Mouse (Mus musculus): Measurements from ENCODE around the gene Eif2a. TPM values are rescaled to one million over a fixed set of nuclear protein-coding genes. Genes with fewer than 3 reads are reported as not detected.
A peak's percentile ranks its signal among the peaks of the same experiment; 100 is the strongest.

Eif2a gene
- 61.4 and 62.1 TPM in 2 replicates for polyA plus RNA-seq (2014; fragmentation: Nextera tagmentation; extraction: Ambion mirVana)

DNA sequence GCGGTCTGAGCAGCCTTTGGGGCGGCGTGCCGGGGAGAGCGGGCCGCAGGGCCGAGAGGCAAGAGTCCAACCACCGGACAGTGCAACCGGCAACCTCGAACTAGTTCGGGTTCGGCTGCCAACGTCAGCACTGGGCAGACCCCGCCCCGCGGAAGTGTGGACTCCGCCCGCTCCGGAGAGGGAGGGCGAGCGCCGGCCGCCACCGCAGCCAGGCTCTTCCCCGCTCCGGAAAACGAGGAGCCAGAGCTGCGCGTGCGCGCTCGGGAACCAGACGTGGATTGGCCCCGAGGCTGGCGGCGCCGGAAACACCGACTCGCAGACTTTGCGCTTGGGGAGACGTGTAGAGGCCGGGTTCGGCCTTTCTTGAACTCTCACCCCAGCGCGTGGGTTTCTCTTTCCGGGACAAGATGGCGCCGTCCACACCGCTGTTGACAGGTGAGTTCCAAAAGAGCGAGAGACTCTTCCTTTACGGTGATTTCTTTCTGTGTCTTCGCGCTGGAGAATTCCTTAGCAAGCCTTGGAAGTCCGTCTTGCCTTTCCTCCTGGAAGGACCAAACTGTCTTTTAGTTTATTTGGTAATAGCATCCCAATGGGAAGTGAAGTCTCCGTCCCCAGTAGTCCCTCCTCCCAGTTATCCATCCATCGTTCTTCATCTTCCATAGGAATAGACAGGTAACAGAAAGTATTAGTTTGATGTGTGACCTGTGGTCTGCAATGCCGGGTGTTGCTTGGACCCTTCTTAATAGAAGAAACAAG, at the start of gene Eif2a, which contains the start of gene Serp1:
TSS of gene Eif2a (plus strand) at position 170 of the 756 bp plus-strand sequence.
TSS of gene Serp1 (minus strand) at position 241 of the 756 bp plus-strand sequence.
- TF ChIP-seq CTCF (IDR thresholded peaks at IDR 0.05; ENCODE audit: low read depth) = no peak
- peak within 1 kb of the TSS; percentile 88 for H3K4me2 ChIP-seq
- H3K27me3 ChIP-seq (ENCODE audit: insufficient read depth, low read length) = no peaks in the 10 kb centered on the region
- H3K4me3 ChIP-seq (ENCODE audit: low read depth, low read length) = peak within 1 kb of the TSS; percentile 93
- peak within 1 kb of the TSS; percentile 97 for H3K9ac ChIP-seq
- H3K36me3 ChIP-seq (ENCODE audit: insufficient read depth) = peaks cover 18% of the 10 kb centered on the region
- WGBS = under 1% methylated on average over 57 of the region's 57 CpGs
- peaks cover 5% of the 10 kb centered on the region; the same call in 1 of the 2 replicates for H3K4me1 ChIP-seq (ENCODE audit: insufficient read depth)
- no peaks in the 10 kb centered on the region for H3K9me3 ChIP-seq (ENCODE audit: low read depth, low read length)
- peak within 1 kb of the TSS; percentile 95 for H3K27ac ChIP-seq (ENCODE audit: low read depth)
- DNase-seq (peak; percentile 99), ATAC-seq (ENCODE audit: insufficient read depth) (peak; percentile 99)

DNA sequence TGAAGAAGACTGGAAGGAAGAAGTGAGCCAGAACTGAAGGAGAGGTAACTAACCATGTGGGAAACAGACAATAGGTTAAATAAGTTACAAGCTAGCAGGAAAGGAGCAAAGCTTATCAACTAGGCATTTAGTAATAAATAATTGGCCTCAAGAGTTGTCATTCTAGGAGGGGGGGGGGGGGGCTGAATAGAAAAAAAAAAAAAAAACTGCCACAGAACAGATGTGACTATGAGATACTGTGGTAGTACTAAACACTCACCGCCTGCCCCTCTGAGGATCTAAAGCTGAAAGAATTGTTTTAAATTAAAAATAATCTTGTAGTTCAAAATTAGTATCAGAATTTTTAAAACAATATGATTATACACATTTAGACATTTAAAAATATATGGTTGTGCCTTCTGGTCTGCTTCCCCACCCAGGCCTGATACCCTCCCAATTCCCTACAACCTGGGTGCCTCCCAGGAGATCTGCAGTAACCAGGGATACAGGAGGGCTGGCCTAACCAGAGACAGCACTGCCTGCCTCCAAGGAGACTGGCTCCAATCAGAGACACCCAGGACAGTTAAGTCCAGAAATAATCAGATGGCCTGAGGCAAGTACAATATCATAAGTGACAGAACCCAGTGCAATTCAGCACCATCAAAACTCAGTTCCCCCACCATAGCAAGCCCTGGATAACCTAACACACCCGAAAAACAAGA, 46.7 kb upstream of the Eif2a start:
- no peak overlapping the region for H3K4me3 ChIP-seq (ENCODE audit: low read depth, low read length)
- TF ChIP-seq CTCF (IDR thresholded peaks at IDR 0.05; ENCODE audit: low read depth) = no peak
- WGBS = 82% methylated on average over 2 of the region's 2 CpGs
- no peaks in the 10 kb centered on the region for H3K27me3 ChIP-seq (ENCODE audit: insufficient read depth, low read length)
- H3K4me2 ChIP-seq = no peak overlapping the region
- no peak for ATAC-seq (ENCODE audit: insufficient read depth)
- no peak overlapping the region for H3K27ac ChIP-seq (ENCODE audit: low read depth)
- H3K9ac ChIP-seq = no peak overlapping the region
- no peaks in the 10 kb centered on the region for H3K9me3 ChIP-seq (ENCODE audit: low read depth, low read length)
- H3K4me1 ChIP-seq (ENCODE audit: insufficient read depth) = no peaks in the 10 kb centered on the region
- H3K36me3 ChIP-seq (ENCODE audit: insufficient read depth) = no peaks in the 10 kb centered on the region
- no peak for DNase-seq

DNA sequence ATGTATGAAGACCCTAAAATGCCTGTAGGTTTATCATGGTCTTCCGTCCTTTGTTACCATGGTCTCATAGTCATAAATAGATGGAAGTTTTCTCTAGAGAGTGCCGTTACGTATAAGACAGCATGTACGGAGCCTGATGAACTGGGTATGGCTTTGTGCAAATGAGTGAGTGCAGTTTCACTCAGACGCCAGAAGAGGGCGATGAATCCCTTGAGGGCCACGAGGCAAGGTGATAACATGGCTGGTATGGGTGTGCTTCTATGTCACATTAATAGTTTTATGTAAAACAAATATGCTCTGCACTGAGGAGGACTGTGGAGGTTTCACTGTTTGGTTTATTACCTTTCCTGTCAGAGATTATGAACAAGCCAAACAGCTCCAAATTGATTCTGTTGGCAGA, 39.7 kb upstream of the Eif2a start:
- DNase-seq = peak; percentile 25
- no peak for ATAC-seq (ENCODE audit: insufficient read depth)
- H3K4me3 ChIP-seq (ENCODE audit: low read depth, low read length) = no peak overlapping the region
- no peaks in the 10 kb centered on the region for H3K27me3 ChIP-seq (ENCODE audit: insufficient read depth, low read length)
- no peaks in the 10 kb centered on the region for H3K9me3 ChIP-seq (ENCODE audit: low read depth, low read length)
- H3K4me1 ChIP-seq (ENCODE audit: insufficient read depth) = no peaks in the 10 kb centered on the region
- 65% methylated on average over 7 of the region's 7 CpGs for WGBS
- no peak overlapping the region for H3K27ac ChIP-seq (ENCODE audit: low read depth)
- H3K4me2 ChIP-seq = no peak overlapping the region
- TF ChIP-seq CTCF (IDR thresholded peaks at IDR 0.05; ENCODE audit: low read depth) = peak; percentile 49
- no peak overlapping the region for H3K9ac ChIP-seq
- H3K36me3 ChIP-seq (ENCODE audit: insufficient read depth) = no peaks in the 10 kb centered on the region

DNA sequence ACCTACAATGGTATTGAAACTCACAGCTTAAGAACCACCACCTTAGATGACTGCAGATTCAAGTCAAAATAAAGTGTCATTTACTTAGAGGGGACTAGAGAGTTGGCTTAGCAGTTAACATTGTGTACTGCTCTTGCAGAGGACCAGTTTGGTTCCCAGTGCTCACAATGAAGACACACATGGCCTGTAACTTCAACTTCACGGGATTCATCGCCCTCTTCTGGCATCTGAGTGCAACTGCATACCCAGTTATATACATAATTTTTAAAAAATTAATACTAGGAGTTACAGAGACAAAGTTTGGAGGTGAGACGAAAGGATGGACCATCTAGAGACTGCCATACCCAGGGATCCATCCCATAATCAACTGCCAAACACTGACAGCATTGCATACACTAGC, 38.5 kb upstream of the Eif2a start:
- ATAC-seq (ENCODE audit: insufficient read depth) (no peak), DNase-seq (peak; percentile 9)
- H3K4me3 ChIP-seq (ENCODE audit: low read depth, low read length) = no peak overlapping the region
- no peak overlapping the region for H3K4me2 ChIP-seq
- no peaks in the 10 kb centered on the region for H3K27me3 ChIP-seq (ENCODE audit: insufficient read depth, low read length)
- WGBS = 67% methylated on average over 3 of the region's 3 CpGs
- no peaks in the 10 kb centered on the region for H3K9me3 ChIP-seq (ENCODE audit: low read depth, low read length)
- no peak overlapping the region for H3K9ac ChIP-seq
- no peaks in the 10 kb centered on the region for H3K36me3 ChIP-seq (ENCODE audit: insufficient read depth)
- peak; percentile 22; the same call in 1 of the 2 replicates for TF ChIP-seq CTCF (IDR thresholded peaks at IDR 0.05; ENCODE audit: low read depth)
- no peaks in the 10 kb centered on the region for H3K4me1 ChIP-seq (ENCODE audit: insufficient read depth)
- no peak overlapping the region for H3K27ac ChIP-seq (ENCODE audit: low read depth)

DNA sequence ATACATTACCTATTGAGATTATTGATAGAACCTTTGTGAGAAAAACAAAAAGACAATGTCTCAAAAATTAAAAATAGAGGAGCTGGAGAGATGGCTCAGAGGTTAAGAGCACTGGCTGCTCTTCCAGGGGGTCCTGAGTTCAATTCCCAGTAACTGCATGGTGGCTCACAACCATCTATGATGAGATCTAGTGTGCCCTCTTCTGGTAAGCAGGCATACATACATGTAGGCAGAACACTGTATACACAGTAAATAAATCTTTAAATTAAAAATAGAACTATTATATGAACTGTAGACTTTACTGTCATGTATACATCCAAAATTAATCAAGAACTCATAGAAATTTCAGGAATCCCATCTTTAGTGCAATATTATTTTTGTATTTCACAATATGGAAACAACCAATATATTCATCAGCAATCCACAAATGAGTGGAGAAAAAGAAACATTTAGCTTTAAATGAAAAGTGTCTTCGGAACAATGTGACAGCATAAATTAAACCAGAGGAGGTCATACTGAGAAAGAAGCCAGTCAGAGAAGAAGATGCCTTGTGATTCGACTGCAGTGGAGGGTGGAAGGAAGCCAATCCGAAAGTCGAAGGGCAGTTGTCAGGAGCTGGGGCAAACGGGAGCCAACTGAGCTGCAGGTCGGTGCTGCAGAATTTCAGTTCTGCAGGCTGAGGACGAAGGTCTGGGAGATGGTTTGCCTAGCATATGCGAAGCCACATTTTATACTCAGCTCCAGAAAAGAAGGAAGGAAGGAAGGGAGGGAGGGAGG, 37.4 kb upstream of the Eif2a start:
- Histone ChIP-seq H3K4me2 (no peak overlapping the region), H3K9me3 (ENCODE audit: low read depth, low read length) (no peaks in the 10 kb centered on the region), H3K4me1 (ENCODE audit: insufficient read depth) (no peaks in the 10 kb centered on the region), H3K27me3 (ENCODE audit: insufficient read depth, low read length) (no peaks in the 10 kb centered on the region), H3K4me3 (ENCODE audit: low read depth, low read length) (no peak overlapping the region), H3K36me3 (ENCODE audit: insufficient read depth) (no peaks in the 10 kb centered on the region), H3K27ac (ENCODE audit: low read depth) (no peak overlapping the region), H3K9ac (no peak overlapping the region)
- ATAC-seq (ENCODE audit: insufficient read depth) (no peak), DNase-seq (peak; percentile 5)
- no peak for TF ChIP-seq CTCF (IDR thresholded peaks at IDR 0.05; ENCODE audit: low read depth)
- 76% methylated on average over 8 of the region's 8 CpGs for WGBS

DNA sequence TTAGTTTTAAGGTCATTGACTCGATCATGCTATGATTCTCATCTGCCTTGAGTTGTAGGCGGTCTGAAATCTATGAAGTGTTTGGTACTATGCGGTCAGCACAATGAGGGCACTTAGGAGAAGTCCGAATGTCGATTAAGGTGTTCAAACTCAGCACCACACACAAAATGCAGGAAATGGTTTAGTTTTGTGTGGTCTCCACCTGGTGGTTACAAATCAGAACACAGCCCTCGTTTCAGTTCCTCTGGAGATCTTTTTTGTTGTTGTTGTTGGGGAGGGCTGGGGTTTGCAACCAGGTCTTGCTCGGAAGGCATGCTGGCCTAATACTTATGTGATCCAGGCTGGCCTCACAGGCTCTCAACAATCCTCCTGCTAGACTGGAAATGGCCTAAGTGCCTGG, 34.8 kb upstream of the Eif2a start:
- Histone ChIP-seq H3K36me3 (ENCODE audit: insufficient read depth) (no peaks in the 10 kb centered on the region), H3K4me1 (ENCODE audit: insufficient read depth) (no peaks in the 10 kb centered on the region), H3K4me2 (no peak overlapping the region), H3K27ac (ENCODE audit: low read depth) (no peak overlapping the region), H3K9me3 (ENCODE audit: low read depth, low read length) (no peaks in the 10 kb centered on the region), H3K9ac (no peak overlapping the region), H3K27me3 (ENCODE audit: insufficient read depth, low read length) (no peaks in the 10 kb centered on the region), H3K4me3 (ENCODE audit: low read depth, low read length) (no peak overlapping the region)
- peak; percentile 57 for DNase-seq
- TF ChIP-seq CTCF (IDR thresholded peaks at IDR 0.05; ENCODE audit: low read depth) = peak; percentile 50
- WGBS = 65% methylated on average over 7 of the region's 7 CpGs
- no peak for ATAC-seq (ENCODE audit: insufficient read depth)

Measured in lung, embryonic 14.5 days (tissue).